Mouse (Mus musculus) heart, postnatal 36 days (tissue): ENCODE measurements around the gene Als2cr12. TPM values are rescaled to one million over a fixed set of nuclear protein-coding genes. Genes with fewer than 3 reads are reported as not detected.
"Not testable (repeated sequence)": the region's sequence is repeated elsewhere in the genome, so short reads cannot be mapped to it uniquely, and the experiment has no call there.

ENCODE experiments used
- DNase-seq, 2 experiments: peaks; one replicate each; pipeline ENCODE4 v3.0.0; 2021 to 2022
- intact Hi-C: fragments of 180-260 bp; cut with DNase I; formaldehyde crosslinking; loops from one replicate; pipeline ENCODE4 v1.15.1; 2025
- total RNA-seq, 2 experiments: library from RNA; stranded (reverse); gene quantifications; 2 replicates each; pipeline ENCODE4 v1.2.3; 2021

The Als2cr12 gene
- total RNA-seq, 2 experiments from 2014 or later: not detected

DNA sequence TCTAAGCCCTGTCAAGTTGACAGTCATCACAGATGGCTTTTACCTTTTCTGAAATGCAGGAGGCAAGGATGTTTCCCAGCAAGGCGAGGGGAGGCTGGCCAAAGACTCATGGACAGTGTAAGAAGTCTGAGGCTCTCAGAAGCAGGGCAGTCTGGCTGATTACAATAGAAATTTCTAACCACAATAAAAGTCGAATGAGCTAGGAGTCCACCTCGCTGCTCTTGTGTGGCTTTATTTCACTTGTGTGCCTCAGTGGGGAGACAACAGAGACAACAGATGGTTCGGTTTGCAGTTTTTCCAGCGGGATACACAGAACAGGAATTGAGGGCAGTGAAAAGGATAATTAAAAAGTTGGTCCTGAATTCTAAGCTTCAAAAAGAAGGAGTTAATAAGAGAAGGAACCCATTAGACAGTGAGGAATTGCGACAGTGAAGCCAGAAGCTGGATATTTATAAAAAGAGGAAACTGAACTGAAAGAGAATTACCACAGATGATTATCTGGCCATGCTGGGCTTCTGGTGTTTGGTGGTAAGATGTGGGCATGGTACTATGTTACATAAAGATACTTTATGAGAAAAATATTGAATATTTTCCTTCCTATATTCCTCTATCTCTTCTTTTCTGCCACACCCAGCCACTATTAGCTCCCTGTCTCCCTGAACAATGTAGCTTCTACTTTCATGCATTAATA lies 77.7 kb downstream of the Als2cr12 start:
- intact Hi-C loops: no loop called here
- no peak for DNase-seq

DNA sequence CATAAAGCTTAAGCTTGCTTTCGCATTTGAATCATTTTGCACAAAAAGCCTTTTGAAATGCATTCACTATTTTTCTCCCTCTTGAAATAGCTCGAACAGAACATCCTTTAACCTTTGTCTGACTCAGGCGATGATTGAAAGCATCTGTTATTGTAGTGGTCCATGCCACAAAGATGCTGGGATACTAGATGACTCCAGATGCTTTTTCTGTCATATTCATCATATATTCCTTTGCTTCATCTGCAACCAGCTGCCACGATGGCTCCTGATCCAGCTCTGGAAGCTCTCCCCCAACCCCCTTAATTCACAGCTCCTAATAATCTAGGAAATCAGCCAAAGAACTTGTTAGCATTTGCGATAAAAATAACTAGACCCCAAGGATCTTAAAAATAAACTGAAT lies 78.7 kb downstream of the Als2cr12 start:
- intact Hi-C loops: no loop called here
- no peak for DNase-seq

DNA sequence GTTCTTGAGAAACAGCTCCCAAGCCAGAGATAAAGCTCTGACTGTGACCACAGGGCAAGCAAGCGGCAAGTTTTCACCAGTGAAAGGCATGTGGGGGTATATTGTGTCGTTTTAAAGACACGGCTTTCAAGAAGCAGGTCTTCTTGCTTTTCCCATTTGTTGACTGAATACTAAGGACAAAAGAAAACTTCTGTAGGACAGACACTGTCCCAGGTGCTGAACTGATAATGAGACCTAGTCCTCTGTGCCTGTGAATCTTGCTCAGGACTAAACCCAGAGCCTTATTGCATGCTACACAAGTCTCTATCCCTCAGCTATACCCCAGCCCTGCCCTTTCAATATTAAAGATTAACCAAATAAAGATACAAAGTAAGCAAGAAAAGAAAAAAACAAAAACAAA lies 79.6 kb downstream of the Als2cr12 start:
- no peak for DNase-seq
- intact Hi-C loops: no loop called here

DNA sequence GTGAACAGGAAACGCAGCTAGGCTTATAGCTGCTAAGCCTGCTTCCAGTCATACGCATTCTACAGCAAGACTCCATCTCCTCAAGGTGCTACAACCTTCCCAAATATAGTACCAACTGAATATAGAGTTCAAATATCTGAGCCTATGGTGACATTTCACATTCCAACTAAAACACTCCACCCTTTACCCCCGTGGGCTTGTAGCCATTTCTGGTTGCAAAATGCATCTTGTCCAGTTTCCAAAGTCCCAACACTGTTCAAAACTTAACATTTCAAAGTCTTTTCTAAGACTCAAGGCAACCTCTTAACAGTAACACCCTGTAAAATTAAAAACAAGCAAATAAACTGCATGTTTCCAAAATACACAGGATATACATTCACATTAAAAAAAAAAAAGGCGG lies 80.6 kb downstream of the Als2cr12 start:
- intact Hi-C loops: no loop called here
- no peak for DNase-seq

DNA sequence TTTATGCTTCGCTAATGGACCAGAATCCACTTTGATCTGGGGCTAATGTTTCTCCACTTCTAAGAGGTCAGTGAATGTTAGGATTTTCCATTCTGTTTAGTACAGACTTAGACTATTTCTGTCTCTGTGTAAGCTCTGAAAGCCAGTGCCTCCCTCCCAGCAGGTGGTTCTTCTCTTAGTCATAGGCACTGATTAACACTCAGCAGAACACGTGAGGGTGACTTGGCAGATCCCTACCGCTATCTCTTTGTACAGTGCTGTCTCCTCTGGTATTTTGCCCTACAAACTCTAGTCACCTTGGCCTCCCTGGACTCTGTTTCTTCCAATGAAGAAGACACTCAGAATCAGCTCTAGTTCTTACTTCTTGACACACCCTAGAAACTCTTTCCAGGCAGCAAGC lies 81.4 kb downstream of the Als2cr12 start:
- peak; percentile 20 to 34 for DNase-seq
- intact Hi-C loops: no loop called here

DNA sequence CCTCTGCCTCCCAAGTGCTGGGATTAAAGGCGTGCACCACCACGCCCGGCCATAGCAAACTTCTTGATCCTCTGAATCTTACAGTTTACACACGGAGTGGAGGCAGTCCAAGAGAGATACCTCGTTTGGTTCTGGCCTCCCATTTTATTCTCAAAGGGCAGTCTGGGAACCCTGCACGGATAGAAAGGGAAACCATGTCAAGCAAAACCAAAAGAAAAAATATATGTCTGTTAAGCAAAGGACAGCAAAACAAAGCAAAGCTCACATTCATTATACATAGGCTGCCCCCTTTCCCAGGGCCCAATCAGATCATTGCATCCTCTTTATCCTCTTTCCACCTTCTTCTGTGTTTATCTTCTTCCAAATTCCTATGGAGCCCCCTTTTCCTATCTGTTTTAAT lies 82.0 kb downstream of the Als2cr12 start:
- intact Hi-C loops: no loop called here
- no peak for DNase-seq

DNA sequence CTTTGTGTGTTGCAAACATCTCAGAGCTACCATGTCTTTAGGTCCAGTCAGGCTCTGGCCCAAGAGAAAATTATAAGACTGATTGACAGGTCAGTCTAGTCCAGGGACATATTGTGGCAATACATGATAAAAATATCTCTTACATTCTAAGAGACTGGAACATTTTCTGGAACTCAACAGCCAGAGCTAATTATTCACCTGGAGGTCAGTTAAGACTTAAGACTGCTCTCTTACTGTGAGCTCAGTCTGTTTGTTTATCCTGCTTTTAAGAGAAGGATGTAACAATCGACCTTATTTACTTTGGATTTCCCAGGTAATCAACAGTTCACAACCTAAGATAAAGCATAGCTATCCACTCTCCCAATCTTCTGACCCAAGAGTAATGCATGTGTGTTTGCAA lies 85.2 kb downstream of the Als2cr12 start:
- no peak for DNase-seq
- intact Hi-C loops: no loop called here

DNA sequence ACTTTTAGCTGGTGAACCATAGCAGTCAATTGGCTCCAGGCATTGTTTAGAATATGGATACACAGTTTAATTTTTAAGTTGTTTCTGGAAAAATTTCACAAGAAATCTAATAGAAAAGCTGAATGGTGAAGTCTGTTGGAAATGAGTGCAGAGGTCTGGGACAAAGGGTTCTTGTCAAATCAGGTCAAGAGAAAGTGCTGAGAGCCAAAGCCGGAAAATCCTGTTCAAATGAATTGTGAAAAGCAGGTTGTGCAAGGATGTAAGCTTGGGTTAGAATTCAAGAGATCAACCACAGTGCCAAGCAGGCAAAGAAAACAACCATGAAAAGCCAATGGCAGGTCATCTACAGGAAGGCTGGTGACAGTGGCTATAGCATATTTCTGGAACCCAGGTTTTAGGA lies 85.6 kb downstream of the Als2cr12 start:
- intact Hi-C loops: no loop called here
- no peak for DNase-seq

DNA sequence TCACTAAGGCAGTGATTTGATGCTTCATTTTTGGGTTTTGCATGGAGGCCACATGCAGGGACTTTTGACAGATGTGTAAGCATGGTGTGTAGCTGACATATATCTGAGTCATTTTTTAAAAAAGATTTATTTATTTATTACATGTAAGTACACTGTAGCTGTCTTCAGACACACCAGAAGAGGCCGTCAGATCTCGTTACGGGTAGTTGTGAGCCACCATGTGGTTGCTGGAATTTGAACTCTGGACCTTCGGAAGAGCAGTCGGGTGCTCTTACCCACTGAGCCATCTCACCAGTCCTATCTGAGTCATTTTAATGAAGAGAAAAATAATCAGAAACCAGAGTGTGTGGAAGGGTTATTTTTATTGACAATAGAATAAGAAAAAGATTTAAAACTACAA lies 86.2 kb downstream of the Als2cr12 start:
- intact Hi-C loops, DNase-seq: not testable (repeated sequence)

DNA sequence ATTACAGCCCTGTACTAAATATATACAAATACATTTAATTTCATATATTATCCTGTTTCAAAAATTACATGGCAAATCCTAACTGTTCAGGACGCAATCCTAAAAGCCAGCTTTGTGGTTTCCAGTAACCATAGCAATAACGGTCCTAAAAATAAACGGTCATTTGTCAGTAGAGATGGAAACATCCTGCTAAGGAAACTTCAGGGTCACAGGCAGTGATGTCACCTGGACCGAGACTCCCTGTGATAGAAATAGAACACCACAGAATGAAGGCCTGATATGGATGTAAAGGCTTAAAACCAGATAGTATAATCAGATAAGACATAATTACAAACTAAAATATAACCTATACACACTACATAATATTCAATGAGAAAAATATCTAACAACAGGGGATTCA lies 92.1 kb downstream of the Als2cr12 start:
- DNase-seq: no peak
- intact Hi-C loops: no loop called here

DNA sequence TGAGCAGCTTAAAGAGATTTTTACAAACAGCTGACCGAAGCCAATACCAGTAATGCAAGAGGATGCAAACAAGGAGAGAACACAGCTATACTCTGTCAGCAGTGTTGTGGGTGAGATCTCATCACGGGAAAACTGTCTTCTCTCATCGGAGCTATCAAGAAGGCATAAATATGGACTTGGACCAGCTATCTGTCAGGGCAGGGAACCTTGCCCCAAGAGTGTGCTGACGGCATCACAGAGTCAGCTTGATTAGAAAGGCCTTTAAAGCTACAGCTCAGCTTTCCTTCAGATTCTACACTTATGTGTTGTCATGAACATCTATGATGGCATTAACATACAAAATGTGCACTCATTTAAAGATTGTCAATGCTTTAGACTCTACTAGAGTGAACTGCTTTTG lies 93.1 kb downstream of the Als2cr12 start:
- no peak for DNase-seq
- intact Hi-C loops: no loop called here

Other genes starting within 250 kb of the Als2cr12 start
- 10 to 100 TPM; 10.7 to 11.2 TPM for gene Orc2, start 190.9 kb downstream of the Als2cr12 start, total RNA-seq
- gene Fam126b, start 109.7 kb downstream of the Als2cr12 start, total RNA-seq: 10 to 100 TPM; 15.4 to 16.8 TPM
- gene Ndufb3, start 109.6 kb downstream of the Als2cr12 start, total RNA-seq: 100 to 1,000 TPM; 300 to 304 TPM
- 10 to 100 TPM; 56.4 to 61.5 TPM for gene Cflar, start 15.5 kb upstream of the Als2cr12 start, total RNA-seq
- gene Casp8, start 99.4 kb upstream of the Als2cr12 start, total RNA-seq: 10 to 100 TPM in 1 of 2 experiments, 1 to 10 TPM in 1; 6.8 to 10.1 TPM